Mouse (Mus musculus): ENCODE data around the gene Dthd1. TPM values are rescaled to one million over a fixed set of nuclear protein-coding genes. Genes with fewer than 3 reads are reported as not detected.

The Dthd1 gene
- total RNA-seq (2021): not detected
- long read RNA-seq, experiment 1: 0 reads
- long read RNA-seq, experiment 2: 0 reads

DNA sequence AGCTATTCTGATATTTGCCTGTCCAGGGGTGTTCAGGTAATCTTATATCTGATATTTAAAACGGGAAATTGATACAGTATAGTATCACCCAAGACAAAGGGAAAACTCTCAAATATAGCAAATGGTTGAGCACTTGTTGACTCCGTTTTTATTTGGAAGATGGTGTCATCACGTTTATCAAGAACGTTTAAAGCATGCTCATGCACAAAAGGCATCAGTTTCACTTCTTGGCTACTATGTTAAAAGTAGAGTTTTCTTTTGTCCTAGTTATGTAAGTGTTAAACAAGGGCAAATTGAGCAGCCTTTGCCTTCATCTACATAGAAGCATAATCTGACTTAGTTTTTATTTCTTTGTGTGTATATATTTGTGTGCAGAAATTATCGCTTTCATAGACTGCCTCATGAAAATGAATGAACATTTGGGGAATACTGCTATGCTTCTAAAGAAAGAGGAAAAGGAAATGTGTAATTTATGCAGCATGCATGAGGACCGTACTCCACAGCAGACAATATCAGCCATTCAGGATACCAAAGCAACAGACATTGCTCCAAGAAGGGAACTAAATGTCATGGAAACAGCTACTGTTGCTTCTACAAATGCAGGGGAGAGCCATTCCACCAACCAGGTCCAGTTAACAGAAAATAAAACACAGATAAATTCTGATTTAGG, at the start of gene Dthd1:
Gene Dthd1, plus strand, starts transcription at position 422 of the 670 bp plus-strand sequence.
- DNase-seq: no peak

DNA sequence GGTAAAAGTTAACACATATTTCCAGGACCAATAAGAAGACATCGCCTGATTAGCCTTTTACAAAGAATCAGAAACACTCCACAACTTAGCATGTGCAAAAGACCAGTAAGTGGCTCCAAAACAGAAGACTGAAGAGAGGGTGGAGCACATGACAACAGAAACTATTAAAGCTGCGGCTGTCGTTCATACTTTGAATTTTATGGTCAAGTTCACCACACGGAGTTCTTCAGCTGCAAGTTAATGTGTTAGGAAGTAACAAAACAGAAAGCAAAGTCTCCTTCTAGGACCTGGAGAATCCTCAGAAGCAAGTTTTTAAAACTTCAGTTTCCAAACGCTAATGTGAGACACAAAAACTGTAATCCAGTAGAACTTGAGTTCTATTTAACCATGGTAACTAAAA, 49.5 kb upstream of the Dthd1 start:
- DNase-seq: no peak

DNA sequence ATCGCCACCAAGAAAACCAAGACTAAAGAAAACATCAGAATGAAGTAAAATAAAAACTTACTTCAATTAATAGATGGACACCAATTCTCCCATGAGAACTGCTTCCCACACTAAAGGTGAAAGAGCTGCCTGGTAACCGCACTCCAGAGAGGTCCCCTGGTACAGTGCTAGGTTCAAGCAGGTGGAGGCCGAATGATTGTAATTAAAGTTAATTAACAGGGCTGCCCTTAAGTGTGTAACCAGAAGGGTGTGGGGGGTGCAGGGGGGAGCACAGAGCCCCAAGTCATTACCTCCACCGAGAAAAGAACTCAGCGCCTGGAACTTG, 48.2 kb upstream of the Dthd1 start:
- no peak for DNase-seq

DNA sequence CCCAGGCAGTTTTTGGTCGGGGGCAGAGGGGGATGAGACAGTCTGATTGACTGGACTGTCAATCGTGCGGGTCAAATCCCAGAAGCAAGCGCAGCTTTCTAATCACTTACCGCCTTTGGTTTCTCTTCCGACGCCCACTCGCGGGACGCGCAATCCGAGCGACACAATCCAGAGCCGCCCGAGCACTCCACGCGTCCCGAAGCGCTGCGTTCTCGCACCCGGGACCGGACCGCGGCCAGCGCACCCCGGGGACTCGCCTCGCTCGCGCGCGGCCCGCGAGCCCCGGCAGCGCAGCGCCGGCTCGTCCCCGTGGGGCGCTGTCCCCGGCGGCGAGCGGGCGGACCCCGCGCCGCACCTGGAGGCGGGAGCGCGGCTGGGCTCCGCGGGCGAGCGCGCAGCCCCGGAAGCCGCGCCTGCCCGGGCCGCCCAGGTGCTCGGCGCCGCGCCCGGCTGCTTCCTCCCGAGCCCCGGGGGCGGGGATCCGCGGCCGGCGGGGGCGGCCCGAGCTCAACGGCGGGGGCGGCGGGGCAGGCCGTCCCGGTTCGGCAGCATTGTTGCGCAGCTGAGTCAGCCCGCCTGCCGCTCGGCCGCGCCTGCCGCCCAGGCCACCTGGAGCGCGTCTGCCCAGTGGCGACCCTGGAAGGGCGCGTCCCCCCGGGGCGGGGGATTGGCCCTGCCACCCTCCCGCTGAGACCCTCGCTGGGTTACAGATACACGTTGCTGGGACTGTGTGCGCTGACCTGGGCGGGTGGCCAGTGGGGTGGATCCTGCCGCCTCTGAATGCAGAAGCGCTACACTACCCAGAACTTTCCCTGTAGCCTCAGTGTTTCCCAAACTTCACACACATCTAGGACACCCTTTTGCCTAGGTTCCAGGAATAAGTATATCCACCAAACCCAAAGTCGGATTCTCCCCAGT, 47.6 kb upstream of the Dthd1 start, which contains the start of gene Arap2:
Gene Arap2, minus strand, starts transcription at position 376 of the 918 bp plus-strand sequence.
- DNase-seq: peak; percentile 77

DNA sequence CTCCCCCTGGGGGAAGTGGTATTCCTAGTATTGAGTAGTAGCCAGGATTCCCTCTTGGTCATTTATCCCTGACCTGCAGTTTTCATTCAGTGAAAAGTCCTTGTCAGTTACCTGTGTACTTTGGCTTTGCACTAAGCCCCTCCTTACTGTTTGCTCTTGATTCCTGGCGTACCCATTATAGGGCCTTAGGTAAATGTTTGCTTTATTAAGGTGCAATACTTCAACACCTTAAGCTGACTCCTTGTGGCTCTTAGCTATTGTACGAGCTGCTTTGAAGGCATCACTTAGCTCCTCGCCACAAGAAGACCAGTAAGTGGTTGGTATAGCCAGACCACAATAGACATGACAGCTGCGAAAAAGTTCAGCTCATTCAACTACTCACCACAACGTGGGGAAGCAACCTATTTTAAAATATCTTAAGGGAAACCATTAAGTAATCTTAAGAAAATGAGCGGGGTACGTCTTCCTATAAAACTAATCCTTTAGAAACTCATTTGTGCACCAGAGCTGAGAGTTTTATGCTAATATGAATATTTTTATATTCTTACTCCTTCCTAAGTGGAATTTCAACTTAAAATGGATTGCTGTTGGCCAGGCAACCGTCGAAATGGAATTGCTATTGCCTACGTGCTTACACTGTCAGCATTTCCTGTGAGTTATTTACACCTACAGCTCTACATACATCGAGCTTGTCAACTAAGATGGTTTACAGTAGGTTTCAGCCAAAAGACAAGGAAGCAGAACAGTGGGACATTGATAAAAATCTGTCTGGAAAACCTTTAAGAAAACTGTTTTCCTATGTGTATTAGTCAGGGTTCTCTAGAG, 41.6 kb upstream of the Dthd1 start:
- DNase-seq: no peak

DNA sequence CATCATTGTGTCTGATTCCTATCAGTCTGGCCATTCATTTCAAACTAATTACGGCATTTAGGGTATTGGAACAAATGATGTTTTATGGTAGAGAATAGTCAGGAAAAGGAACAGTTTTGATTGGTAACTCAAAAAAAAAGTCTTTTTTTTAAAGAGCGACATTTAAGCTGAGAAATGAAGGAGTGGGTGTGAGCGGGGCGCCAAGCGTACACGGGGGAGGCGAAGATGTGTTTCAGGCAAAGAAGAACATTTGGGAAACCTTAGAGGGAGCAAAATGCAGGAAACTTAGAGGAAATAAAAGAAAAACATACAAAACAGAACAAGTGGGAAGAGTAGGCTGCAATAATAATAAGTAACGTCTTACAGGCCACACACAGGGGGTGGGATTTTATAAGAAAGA, 35.8 kb upstream of the Dthd1 start:
- DNase-seq: no peak

DNA sequence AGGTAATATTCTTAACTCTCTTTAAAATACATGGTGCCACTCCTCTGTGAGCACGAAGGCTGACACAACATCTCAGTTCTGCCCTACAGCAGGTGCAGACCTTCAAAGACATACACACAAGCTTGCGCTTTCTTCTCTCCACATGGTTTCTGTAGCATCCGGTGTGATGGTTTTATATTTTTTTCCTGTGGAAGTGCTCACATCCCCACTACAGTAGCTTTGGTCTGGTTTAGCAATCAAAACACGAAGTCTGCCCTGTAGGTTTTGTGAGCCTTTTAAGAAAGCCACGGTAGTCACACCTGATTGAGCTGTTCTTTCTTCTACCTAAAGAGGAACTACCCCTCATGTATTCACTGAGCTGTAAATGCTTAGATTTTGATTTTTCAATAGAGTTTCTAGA, 34.9 kb upstream of the Dthd1 start:
- no peak for DNase-seq

DNA sequence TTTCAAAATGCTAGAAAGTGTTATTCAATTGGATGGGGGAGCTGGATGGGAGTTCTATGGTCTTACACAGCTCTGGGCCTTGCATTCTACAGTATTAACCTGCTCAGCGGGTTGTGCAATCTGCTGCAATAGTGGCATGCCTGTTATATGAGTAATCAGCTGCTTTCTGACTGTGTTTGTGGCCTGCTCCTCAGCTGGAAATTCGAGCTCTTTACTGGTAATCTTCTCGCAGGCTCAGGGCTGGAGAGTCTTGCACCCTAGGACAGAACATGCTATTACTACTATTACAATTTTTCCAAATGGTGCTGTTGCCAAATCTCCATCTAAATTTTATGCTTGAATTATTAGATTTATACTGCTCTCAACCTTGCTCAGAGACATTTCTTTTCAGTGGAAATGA, 26.8 kb upstream of the Dthd1 start:
- DNase-seq: peak; percentile 5

DNA sequence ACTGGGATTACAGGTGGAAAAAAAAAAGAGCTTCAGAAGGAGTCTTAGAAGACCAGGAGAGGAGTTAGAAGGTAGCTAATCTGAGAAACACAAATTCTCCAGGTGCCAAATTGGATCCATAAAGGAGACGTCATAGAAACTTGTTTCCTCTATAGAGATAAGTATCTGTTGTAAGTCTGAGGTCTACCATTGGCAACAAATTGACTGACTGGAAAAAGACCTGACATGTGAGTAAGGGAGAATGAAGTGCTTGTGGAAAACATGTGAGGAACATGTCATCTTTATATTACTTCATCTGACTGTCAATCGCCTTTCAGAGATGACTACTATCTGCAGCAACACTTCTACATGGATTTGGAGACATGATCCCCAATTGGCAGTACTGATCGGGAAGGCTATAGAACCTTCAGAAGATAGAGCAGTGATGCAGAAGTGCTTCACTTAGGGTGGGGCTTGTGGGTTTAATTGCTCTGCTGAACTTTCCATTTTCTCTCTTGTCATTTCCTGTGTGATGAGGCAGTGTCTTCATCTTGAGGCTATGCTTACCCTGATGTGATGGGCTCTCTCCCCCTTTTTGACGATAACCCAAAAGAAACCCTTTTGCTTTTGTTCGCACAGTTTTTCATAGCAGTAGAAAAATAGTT, 22.6 kb upstream of the Dthd1 start:
- no peak for DNase-seq

DNA sequence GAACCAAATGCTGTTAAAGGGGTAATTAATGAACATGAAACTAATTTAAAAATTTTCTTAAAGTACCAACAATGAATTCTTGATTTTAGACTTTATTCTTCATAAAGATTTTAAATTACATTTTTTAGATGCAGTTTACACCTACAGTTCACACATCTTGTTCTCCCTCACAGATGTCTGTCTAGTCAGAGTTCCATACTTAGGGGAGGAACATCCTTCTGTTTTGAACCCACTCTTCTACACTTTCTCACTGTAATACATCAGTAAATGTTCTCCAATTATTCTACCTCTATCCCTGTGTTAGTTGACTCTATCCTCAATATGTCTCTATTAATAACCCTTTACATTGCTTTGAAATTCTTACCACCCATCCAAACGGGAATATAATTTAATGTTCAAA, 20.8 kb upstream of the Dthd1 start:
- DNase-seq: no peak

DNA sequence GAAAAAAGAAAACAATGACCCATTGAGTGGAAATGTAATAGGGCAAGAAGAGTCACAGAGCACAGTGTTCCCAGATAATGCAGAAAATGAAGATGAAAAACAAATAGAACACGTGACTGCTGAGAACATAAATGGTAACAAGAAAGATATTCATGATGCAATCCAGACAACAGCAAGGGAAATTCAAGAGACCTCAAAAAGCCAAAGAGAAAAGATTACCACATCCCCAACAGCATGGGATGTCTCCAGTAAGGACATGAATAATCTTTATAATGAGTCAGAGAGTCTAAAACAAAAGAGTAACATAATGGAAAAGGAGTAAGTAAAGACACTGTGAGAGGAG, 420 bp downstream of the Dthd1 start:
- DNase-seq: no peak

DNA sequence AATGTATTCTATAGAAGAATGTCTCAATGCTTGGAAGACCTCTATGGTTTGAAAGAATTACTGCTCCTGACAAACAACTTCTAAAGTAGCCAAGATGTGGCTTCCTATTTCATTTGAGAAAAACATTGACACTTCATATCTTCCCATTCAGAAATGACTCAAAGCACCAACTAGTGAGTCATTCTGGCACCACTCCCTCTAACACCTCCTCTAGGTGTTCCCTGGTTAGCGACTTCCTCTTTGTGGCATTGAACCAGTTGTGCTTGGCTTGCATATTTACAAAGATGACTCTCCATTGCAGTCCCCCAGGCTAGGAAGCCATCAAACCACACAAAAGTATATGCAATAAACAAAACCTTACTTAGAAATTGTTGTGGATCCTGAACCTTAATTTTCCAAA, 2.1 kb downstream of the Dthd1 start:
- no peak for DNase-seq

DNA sequence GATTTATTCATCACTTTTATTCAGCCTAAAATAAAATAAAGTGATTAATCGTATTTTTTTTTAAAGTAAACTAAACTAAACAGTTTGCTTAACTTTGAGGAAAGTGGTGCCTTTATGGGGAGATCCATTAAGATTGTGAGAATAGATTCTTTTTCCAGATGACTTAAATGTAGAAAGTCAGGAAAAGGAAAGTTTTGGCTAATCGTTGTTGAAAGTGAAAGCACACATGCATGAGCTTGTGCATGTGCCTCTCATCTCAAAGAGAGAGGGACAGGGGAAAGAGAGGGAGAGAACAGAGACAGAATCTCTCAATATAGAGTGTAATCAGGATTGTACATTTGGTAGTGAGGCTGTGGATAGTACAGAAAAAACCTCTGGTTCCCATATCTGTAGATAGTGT, 5.9 kb downstream of the Dthd1 start:
- no peak for DNase-seq

DNA sequence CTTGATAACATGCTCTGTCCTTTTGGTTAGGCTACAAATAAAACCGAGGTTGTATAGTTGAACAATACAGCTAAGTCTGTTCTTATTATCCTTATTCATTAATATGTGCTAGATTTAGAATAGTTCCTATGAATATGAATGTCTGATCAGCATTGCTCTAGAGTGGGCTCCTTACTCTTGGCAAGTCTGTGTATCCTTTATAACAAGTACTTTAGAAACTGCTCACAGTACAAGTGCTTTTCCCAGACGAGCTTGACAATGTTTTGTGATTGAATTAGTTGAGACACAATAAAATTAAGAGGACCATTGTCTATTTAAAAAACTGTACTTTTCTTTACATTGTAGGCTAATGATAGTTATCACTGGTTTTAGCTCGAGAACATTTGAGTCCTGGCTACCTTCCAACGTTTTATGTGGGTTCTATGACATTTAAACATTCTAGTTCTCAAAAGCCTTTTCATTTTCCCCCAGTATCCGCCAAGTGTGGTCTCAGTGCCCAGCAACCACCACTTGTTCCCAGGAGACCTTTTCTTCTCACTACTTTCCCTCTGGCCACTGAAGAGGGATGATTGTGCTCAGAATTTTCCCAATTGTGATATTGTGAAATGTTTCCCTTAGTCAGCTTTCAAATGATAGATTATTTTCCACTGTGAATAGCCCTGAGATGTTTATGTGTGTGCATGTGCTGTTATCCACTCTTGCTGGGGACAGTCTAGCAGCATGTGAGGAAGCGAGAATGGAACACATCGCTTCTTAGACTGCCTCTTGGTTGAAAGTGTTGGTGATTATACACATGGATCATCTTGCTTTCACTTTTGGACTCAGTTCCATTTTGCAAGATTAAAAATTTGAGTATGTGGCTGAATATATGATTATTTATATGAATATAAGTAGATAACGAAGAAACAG, 7.0 kb downstream of the Dthd1 start:
- no peak for DNase-seq

DNA sequence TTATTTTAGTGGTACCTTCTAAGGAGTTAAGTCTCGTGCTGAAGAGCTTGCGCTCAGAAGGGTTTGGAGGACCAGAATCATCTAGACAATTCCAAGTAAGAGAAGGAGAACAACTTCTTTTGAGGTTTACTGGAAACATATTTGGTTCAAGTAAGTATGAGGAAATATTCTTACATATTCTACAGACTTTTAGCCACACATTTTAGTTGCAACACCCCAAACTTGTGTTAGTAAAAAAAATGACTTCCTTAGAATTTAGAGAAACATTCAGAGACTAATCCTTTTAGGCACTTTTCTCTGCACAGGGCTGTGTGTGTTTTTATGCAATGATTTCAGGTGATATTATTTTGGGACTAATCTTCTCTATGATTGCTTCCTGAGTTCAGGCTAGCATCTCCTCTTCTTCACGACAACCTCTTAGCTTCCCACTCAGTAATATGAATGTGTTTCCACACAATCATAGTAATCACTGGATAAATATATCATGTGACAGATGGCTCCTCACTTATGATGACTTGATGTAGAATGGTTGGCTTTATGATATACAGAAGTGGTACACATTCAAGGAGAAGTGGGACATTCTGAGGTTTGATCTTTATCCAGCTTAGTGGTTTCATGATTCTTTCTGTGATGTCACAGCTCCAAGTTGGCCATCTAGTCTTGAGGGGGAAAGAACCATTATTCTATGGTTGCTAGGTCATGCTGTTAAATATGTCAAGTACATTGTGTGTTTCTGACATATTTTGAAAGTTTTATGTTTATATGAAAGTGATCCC, 29.5 kb downstream of the Dthd1 start:
- no peak for DNase-seq

DNA sequence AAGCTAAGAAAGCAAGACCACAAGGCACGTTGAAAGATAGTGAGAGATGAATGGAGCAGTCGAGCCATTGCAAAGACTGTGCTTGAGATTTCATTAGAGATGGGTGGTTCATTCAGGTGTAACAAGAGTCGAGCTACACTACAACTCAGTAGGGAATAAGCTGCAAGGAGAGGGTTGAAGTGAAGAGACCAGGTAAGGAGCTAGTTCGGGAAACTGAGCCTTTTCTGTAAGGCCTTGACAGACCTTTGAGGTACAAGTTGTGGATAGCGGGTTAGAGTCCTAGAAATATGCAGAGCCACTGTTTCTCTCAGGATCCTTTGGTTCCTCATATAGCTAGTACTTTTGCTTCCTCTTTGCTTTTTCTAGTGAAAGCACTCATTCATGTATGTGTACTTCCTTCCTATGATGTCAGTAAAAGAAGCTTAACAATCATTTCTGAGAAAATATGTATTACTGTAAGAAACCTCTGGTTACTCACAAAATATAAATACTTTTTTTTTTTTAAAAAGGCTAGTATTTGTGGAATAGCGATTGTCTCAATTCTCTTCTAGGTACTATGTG, 33.0 kb downstream of the Dthd1 start:
- no peak for DNase-seq

DNA sequence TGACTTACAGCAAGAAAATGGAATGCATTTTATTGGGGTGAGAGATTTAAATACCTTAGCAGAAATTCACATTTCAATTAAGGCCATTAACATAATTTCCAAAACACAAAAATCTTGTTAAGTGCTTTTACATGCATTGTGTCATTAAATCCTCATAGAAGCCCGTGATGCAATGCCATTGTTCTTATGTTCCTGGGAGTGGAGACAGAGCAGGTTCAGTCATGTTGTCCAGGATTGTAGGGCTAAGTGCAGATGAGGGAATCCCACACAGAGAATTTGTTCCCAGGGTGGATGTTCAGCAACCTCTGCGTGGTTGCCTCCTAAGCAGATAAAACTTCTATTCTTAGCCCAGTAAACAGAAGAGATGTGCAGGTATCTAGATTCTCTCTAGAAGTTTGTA, 37.7 kb downstream of the Dthd1 start:
- DNase-seq: no peak

DNA sequence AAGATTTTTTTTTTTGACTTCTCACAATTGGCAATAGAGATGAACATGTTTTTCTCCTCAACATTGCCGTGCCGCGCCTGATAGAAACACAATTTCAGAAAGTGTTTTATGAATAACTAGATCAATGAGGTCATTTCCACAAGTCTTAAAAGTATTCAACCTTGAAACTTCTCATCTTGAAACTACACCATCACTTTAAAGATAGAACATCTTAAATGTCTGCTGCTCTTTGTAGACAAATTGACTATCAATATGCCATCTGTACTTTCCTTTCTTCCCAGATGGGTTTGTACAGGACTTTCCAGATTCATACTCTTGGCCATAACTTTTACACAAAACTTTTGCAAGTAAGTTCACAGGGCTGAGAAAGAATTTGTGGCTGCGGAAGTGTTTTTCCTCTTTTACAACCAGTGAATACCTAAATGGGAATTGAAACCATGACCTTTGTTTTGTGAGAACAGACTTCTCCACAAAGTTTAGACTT, 40.8 kb downstream of the Dthd1 start:
- DNase-seq: no peak

DNA sequence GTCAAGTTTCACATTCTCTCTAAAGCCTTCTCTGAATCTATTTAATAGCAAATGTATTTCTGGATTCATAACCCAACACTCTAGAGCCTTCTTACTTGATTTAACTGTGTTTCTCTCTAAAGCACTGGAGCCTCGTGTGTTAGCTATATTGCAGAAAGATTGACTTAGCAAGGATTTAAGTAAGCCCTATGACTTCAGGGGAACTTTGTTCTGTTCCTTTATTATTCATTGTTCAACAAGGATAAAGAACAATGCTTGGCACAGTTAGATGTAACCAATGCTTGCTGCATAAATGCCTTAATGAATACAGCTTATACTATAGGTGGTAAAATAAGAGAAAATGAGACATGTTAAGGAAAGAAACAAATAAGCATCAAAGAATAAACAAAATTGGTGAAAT, 43.9 kb downstream of the Dthd1 start:
- DNase-seq: no peak

DNA sequence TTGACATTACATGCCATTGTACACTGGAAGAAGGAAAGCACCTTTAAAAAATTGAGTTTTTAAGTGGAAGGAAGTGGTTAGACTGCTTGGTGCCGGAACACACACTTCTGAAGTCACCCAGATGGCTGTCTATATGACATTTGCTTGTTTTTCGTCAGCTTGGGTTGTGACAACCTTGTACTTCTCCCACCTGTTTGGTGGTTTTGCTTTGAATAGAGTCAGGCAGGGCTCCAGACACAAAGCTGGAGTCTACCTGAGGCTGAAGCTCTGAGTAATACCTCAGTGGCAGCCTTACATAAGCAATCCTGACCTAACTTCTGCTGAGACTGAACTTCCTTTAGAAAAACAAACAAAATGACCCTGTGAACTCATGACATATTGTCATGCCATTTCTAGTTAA, 44.7 kb downstream of the Dthd1 start:
- no peak for DNase-seq
